Mouse (Mus musculus) embryo, embryonic 9.5 days (tissue): Measurements from ENCODE around the gene Pfkfb3.

Experiments used
- DNase-seq: peaks from one replicate; pipeline ENCODE4 v3.0.0-alpha.2; 2017; ENCODE audit errors: extremely low spot score

The Pfkfb3 gene

DNA sequence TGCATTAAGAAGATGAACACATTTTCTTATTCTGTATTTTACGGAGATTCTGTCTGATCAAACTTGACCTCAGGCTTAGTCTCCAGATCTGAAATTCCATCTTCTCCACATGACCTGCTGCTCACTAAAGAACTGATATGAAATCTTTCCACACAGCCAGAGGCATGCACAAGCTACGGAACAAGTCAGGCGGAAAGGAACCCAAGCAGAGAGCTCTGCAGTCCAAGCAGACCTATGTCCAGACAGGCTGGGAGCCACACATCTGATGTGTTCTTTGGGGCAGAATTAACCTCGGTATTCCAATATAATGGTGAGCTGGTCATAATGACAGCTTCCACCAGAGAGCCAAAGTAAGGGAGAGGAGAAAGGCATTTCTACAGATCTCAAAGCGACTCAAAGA lies 120.5 kb downstream of the Pfkfb3 start:
- DNase-seq, result no peak

DNA sequence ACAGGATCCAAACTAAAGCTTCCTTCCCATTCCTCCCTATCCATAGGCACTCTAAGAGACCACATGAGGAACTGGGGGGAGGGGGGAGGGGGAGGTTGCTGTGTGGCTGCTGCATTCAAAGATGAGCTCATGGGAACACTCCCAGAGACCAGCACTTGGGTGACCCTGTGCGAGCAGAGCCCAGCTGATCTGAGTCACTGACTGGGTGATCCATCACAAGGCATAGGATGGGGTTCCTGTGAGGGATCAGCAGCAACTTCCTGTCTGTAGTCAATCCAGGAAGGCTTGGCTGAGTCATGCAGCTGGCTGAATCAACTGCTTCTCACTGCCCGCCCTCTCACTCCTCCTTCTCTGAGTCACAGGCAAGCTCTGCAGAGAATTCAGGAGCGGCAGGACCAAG lies 124.3 kb downstream of the Pfkfb3 start:
- peak; percentile 46 for DNase-seq

DNA sequence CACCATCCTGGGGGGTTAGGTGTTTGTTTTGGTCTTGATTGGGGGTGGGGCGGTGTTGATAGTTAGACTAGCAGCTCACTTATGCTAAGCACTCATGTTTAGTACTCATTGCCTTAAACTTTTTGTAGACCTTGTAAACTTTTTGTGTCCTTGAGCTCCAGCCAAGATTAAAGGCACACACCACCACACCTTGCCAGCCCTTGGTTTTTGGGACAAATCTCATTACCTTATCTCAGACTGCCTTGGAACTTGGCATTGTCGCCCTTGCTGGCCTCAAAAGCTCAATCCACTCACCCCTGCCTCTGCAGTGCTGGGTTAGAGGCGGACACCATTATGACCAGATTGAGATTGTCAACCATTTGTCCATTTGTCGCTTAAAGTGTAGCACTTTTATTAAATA lies 125.3 kb downstream of the Pfkfb3 start:
- no peak for DNase-seq

DNA sequence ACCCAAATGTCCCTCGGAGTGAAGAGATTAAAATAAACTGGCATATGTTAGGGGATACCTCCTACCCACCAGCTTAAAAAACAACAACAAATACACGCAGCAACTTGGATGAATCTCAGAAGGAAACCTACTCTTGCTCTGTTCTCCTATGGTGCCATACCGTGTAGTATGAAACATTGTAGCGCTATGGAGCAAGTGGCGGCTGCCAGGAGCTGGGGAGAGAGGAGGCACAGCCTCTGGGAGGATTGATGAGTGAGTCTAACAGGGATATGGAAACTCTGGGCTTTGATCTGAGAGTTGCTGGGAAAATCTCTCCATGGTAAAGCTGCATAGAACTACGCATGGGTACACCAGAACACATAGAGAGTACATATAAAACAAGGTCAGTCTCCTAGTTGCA lies 126.3 kb downstream of the Pfkfb3 start:
- no peak for DNase-seq

DNA sequence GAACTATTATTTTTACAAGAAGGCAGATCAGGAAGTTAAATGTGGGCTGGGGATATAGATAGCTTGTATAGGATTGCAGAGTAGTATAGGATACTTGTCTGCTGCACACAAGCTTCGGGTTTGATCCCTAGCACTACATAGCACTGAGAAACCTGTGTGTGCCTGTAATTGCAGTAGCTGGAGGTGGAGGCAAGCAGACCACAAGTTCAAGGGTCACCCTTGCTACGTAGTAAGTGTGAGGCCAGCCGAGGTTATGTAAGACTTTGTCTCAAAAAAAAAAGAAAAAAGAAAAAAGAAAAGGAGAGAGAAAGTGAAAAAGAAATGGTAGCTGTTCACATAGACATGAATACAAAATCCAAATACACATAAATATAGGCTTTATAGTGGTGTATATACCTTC lies 127.5 kb downstream of the Pfkfb3 start:
- DNase-seq, result no peak

DNA sequence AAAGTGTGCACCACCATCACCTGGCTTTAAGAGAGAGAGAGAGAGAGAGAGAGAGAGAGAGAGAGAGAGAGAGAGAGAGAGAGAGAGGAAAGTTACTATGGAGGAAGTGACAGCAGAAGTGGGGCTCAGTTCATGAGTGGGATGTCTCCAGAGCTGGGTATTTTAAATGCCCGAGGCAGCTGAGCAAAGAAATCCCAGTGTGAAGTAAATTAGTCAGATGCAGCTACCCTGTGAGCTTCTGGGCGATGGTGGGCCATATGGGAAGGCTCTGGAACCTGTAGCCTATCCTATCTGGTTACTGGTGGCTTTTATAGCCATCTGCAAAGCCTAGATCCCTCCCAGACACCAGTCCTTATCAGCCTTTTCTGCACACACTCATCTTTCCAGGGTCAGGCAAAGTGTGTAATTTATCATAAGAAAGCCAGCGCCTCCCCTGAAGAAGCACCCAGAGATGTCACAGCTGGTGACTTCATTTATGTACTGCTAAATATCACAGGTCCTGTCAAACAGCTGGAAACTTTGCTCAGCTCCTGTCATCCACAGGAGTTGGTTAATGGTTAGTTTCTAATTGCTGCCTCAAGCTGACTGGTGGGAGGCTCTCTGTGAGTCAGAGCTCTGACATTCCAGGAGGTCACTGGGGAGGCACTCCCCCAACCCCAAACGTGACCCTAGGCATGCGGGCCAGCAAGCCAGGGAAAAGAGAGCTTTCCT lies 128.3 kb downstream of the Pfkfb3 start:
- DNase-seq, result peak; percentile 38

DNA sequence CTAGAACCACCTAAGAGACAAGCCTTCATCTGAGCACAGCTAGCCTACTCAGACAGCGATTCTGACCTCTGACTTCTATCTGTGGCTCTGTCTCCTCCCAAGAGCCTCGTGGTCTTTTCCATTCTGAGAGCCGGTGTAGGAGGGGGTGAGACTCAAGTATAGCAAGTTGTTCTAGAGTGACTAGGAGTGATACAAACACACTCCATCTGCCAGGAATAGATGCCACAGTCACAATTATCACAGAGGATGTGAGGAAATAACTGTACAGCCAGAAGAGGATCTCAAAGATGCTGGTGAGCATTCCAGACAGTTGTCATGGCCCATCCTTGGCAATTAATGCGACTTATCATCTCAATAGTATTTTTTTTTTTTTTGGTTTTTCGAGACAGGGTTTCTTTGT lies 129.6 kb downstream of the Pfkfb3 start:
- DNase-seq, result no peak

DNA sequence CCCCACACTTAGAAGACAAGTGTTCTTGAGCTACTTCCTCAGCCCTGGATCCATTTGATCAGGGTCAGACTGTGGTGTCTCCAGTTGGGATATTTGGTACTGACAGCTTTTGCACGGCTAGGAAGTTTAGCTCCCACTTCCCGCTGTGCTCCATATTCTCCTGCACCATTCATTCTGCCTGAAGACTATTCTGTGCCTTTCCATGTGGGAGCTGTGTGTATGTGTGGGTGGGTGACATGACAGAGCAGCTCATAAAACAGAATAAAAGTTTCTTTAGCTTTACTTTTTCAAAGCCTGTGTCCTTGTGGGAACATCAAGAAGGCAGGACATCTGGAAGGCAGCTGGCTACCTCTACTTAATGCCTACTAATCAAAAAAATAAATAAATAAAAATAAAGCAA lies 130.5 kb downstream of the Pfkfb3 start:
- DNase-seq, result no peak

DNA sequence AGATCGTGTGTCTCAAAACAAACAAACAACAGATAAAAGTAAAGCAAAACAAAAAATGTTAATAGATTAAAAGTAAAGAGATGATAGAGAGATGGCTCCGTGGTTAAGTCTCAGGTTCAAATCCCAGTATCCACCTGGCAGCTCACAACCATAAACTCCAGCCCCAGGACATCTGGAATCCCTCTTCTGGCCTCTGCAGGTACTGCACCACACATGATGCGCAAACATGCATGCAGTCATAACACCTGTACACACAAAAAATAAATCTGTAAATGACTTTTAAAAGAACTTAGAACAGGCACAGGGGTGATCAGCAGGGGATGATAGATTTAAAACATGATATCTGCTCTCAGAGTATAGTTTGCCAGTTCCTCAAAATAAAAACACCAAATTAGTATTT lies 131.5 kb downstream of the Pfkfb3 start:
- no peak for DNase-seq
